Mouse (Mus musculus) cerebellum, adult 2 months (tissue): ENCODE data around the gene Col27a1.

ENCODE experiments used
- CTCF ChIP-seq: fragments of 200-500 bp; IDR thresholded peaks from 2 replicates; pipeline ENCODE4 v1.5.1; 2011; ENCODE audit warnings: low read depth, mild to moderate bottlenecking, control low read depth, low read length, moderate library complexity, borderline replicate concordance; ENCODE audit not compliant: insufficient read depth
- POLR2A ChIP-seq: fragments of 200-500 bp; IDR thresholded peaks from 2 replicates; pipeline ENCODE4 v1.6.1; 2011; ENCODE audit warnings: low read length, control low read depth, borderline replicate concordance; ENCODE audit not compliant: insufficient read depth

- no peak for TF ChIP-seq POLR2A
- TF ChIP-seq CTCF = no peak
These were observed 27.4 kb upstream of the Col27a1 start for GRCm38 (mm10) chr4:63186281-63186870.
